29 mouse cellular contexts compared by ENCODE assay signal in the genomic region with DNA sequence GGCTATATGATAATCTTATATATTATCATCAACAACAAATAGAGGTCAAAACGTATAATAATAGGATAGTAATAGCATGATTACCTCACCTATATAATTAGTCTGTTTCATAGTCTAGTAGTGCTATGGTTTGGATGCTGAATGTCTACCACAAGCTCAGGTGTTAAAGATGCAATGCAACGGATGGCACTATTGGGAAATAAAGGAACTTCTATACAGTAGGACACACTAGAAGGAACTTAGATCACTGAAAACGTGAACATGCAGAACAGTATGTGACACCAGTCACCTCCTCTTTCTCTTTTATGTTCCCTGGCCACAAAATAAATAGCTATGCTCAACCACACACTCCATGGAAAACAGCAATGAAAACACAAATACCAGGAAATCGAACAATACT.
"Had no signal": no experiment of that assay in that cellular context is flagged by ENCODE, and none has a peak within 500 bp of the region (broad histone marks: within the 10 kb centered on the region; RNA-seq: fewer than 3 reads in every experiment).

No protein-coding gene starts in this region.

- H3K9ac ChIP-seq: embryonic facial prominence, embryonic 12.5 days; embryonic facial prominence, embryonic 13.5 days; embryonic facial prominence, embryonic 15.5 days; forebrain, embryonic 12.5 days; forebrain, embryonic 15.5 days; forebrain, postnatal 0 days had no signal

- ATAC-seq: forebrain, embryonic 14.5 days; forebrain, embryonic 15.5 days; forebrain, embryonic 16.5 days; forebrain, postnatal 0 days had no signal

- H3K4me3 ChIP-seq: embryonic facial prominence, embryonic 10.5 days; embryonic facial prominence, embryonic 12.5 days; embryonic facial prominence, embryonic 13.5 days; embryonic facial prominence, embryonic 15.5 days; erythroblast, embryonic 14.5 days; forebrain, embryonic 10.5 days; forebrain, embryonic 12.5 days; forebrain, embryonic 15.5 days; gastrocnemius, adult 2 months; heart, adult 2 months had no signal

- DNase-seq: cerebellum, adult 18-20 months; cerebellum, adult 2 months; cerebellum, adult 8-10 months; cerebellum, adult 9-10 months; cerebellum, adult 9-11 months; cerebellum, postnatal 10 days; cerebellum, postnatal 14 days; cerebellum, postnatal 25 days; cerebellum, postnatal 36 days; embryo, embryonic 11 days; forebrain, postnatal 0 days; gastrocnemius, adult 2 months; gastrocnemius, postnatal 10 days; gastrocnemius, postnatal 14 days; gastrocnemius, postnatal 25 days; gastrocnemius, postnatal 36 days; heart, adult 11 months; heart, adult 18-20 months; heart, adult 2 months had no signal

- H3K27me3 ChIP-seq: embryonic facial prominence, embryonic 12.5 days; embryonic facial prominence, embryonic 13.5 days; embryonic facial prominence, embryonic 15.5 days; forebrain, embryonic 12.5 days; forebrain, embryonic 15.5 days had no signal

- H3K9me3 ChIP-seq: embryonic facial prominence, embryonic 10.5 days; embryonic facial prominence, embryonic 12.5 days; embryonic facial prominence, embryonic 13.5 days; embryonic facial prominence, embryonic 15.5 days; forebrain, embryonic 10.5 days; forebrain, embryonic 12.5 days; forebrain, embryonic 15.5 days had no signal

- H3K36me3 ChIP-seq: embryonic facial prominence, embryonic 12.5 days; embryonic facial prominence, embryonic 15.5 days; forebrain, embryonic 12.5 days; forebrain, embryonic 15.5 days had no signal

- H3K4me2 ChIP-seq: embryonic facial prominence, embryonic 12.5 days; embryonic facial prominence, embryonic 13.5 days; embryonic facial prominence, embryonic 15.5 days; forebrain, embryonic 12.5 days; forebrain, embryonic 15.5 days had no signal

- H3K4me1 ChIP-seq: embryonic facial prominence, embryonic 12.5 days; embryonic facial prominence, embryonic 15.5 days; forebrain, embryonic 12.5 days; forebrain, embryonic 15.5 days had no signal

- H3K27ac ChIP-seq: embryonic facial prominence, embryonic 10.5 days; embryonic facial prominence, embryonic 12.5 days; embryonic facial prominence, embryonic 13.5 days; embryonic facial prominence, embryonic 15.5 days; forebrain, embryonic 10.5 days; forebrain, embryonic 12.5 days; forebrain, embryonic 15.5 days; gastrocnemius, adult 2 months; heart, adult 2 months had no signal
